Mouse (Mus musculus): ENCODE measurements around the gene Scai. TPM values are rescaled to one million over a fixed set of nuclear protein-coding genes. Genes with fewer than 3 reads are reported as not detected.

Scai gene
- polyA plus RNA-seq, 1 experiment from 2014 or later = 8.0 TPM

GRCm38 (mm10) chr2:39217150-39217549, 26.6 kb upstream of the Scai start:
- Histone ChIP-seq H3K36me3 (ENCODE audit: insufficient read depth) (no peaks in the 10 kb centered on the region), H3K4me2 (no peak overlapping the region), H3K4me3 (ENCODE audit: low read depth, low read length) (no peak overlapping the region), H3K27ac (ENCODE audit: low read depth) (no peak overlapping the region), H3K27me3 (ENCODE audit: insufficient read depth, low read length) (no peaks in the 10 kb centered on the region), H3K9me3 (ENCODE audit: low read depth, low read length) (no peaks in the 10 kb centered on the region), H3K4me1 (ENCODE audit: insufficient read depth) (no peaks in the 10 kb centered on the region), H3K9ac (no peak overlapping the region)
- 95% methylated on average over 4 of the region's 4 CpGs for WGBS
- no peak for TF ChIP-seq CTCF (IDR thresholded peaks at IDR 0.05; ENCODE audit: low read depth)
- ATAC-seq (ENCODE audit: insufficient read depth) = no peak
- DNase-seq = no peak

- DNase-seq (no peak), ATAC-seq (ENCODE audit: insufficient read depth) (no peak)
- TF ChIP-seq CTCF (IDR thresholded peaks at IDR 0.05; ENCODE audit: low read depth) = no peak
- Histone ChIP-seq H3K36me3 (ENCODE audit: insufficient read depth) (peaks cover 17% of the 10 kb centered on the region; the same call in 1 of the 2 replicates), H3K4me1 (ENCODE audit: insufficient read depth) (no peaks in the 10 kb centered on the region), H3K4me2 (no peak overlapping the region), H3K4me3 (ENCODE audit: low read depth, low read length) (no peak overlapping the region), H3K27me3 (ENCODE audit: insufficient read depth, low read length) (no peaks in the 10 kb centered on the region), H3K9ac (no peak overlapping the region), H3K27ac (ENCODE audit: low read depth) (no peak overlapping the region), H3K9me3 (ENCODE audit: low read depth, low read length) (no peaks in the 10 kb centered on the region)
- WGBS = 83% methylated on average over 4 of the region's 4 CpGs
Measured at GRCm38 (mm10) chr2:39210738-39211137, 20.2 kb upstream of the Scai start.

- ATAC-seq (ENCODE audit: insufficient read depth) = no peak
- 98% methylated on average over 2 of the region's 2 CpGs for WGBS
- H3K36me3 ChIP-seq (ENCODE audit: insufficient read depth) = peaks cover 32% of the 10 kb centered on the region; the same call in 1 of the 2 replicates
Measured at GRCm38 (mm10) chr2:39203359-39203758, 12.8 kb upstream of the Scai start.

GRCm38 (mm10) chr2:39194809-39195208, 4.3 kb upstream of the Scai start:
- H3K36me3 ChIP-seq (ENCODE audit: insufficient read depth) = peaks cover 26% of the 10 kb centered on the region; the same call in 1 of the 2 replicates
- ATAC-seq (ENCODE audit: insufficient read depth) = no peak
- no peak overlapping the region for H3K9ac ChIP-seq
- no peak for DNase-seq
- no peak overlapping the region for H3K4me3 ChIP-seq (ENCODE audit: low read depth, low read length)
- H3K27ac ChIP-seq (ENCODE audit: low read depth) = no peak overlapping the region
- 96% methylated on average over 2 of the region's 2 CpGs for WGBS
- H3K4me2 ChIP-seq = no peak overlapping the region
- no peaks in the 10 kb centered on the region for H3K4me1 ChIP-seq (ENCODE audit: insufficient read depth)
- no peaks in the 10 kb centered on the region for H3K27me3 ChIP-seq (ENCODE audit: insufficient read depth, low read length)
- H3K9me3 ChIP-seq (ENCODE audit: low read depth, low read length) = no peaks in the 10 kb centered on the region
- TF ChIP-seq CTCF (IDR thresholded peaks at IDR 0.05; ENCODE audit: low read depth) = no peak

More at GRCm38 (mm10) chr2:39203359-39203758, 12.8 kb upstream of the Scai start:
- Histone ChIP-seq H3K27ac (ENCODE audit: low read depth) (no peak overlapping the region), H3K4me1 (ENCODE audit: insufficient read depth) (no peaks in the 10 kb centered on the region), H3K4me3 (ENCODE audit: low read depth, low read length) (no peak overlapping the region), H3K4me2 (no peak overlapping the region), H3K9me3 (ENCODE audit: low read depth, low read length) (no peaks in the 10 kb centered on the region), H3K27me3 (ENCODE audit: insufficient read depth, low read length) (no peaks in the 10 kb centered on the region), H3K9ac (no peak overlapping the region)
- no peak for TF ChIP-seq CTCF (IDR thresholded peaks at IDR 0.05; ENCODE audit: low read depth)
- no peak for DNase-seq

- TF ChIP-seq CTCF (IDR thresholded peaks at IDR 0.05; ENCODE audit: low read depth) = no peak
- H3K4me2 ChIP-seq = peak overlapping the region; percentile 87
- ATAC-seq (ENCODE audit: insufficient read depth) = peak; percentile 89
- H3K36me3 ChIP-seq (ENCODE audit: insufficient read depth) = peaks cover 3% of the 10 kb centered on the region; the same call in 1 of the 2 replicates
- DNase-seq = peak; percentile 76
- no peaks in the 10 kb centered on the region for H3K9me3 ChIP-seq (ENCODE audit: low read depth, low read length)
- H3K27ac ChIP-seq (ENCODE audit: low read depth) = peak overlapping the region; percentile 96
- H3K4me3 ChIP-seq (ENCODE audit: low read depth, low read length) = peak overlapping the region; percentile 86
- peak overlapping the region; percentile 84 for H3K9ac ChIP-seq
- no peaks in the 10 kb centered on the region for H3K27me3 ChIP-seq (ENCODE audit: insufficient read depth, low read length)
- under 1% methylated on average over 39 of the region's 39 CpGs for WGBS
- peaks cover 5% of the 10 kb centered on the region; the same call in 1 of the 2 replicates for H3K4me1 ChIP-seq (ENCODE audit: insufficient read depth)
Measured at GRCm38 (mm10) chr2:39189961-39190560, 473 bp downstream of the Scai start.

- no peaks in the 10 kb centered on the region for H3K9me3 ChIP-seq (ENCODE audit: low read depth, low read length)
- TF ChIP-seq CTCF (IDR thresholded peaks at IDR 0.05; ENCODE audit: low read depth) = no peak
- no peak for ATAC-seq (ENCODE audit: insufficient read depth)
Measured at GRCm38 (mm10) chr2:39185942-39186341, 4.6 kb downstream of the Scai start.

GRCm38 (mm10) chr2:39183587-39183986, 6.9 kb downstream of the Scai start:
- Histone ChIP-seq H3K4me3 (ENCODE audit: low read depth, low read length) (no peak overlapping the region), H3K4me1 (ENCODE audit: insufficient read depth) (peaks cover under 1% of the 10 kb centered on the region; the same call in 1 of the 2 replicates), H3K4me2 (no peak overlapping the region), H3K9me3 (ENCODE audit: low read depth, low read length) (no peaks in the 10 kb centered on the region), H3K36me3 (ENCODE audit: insufficient read depth) (peaks cover 15% of the 10 kb centered on the region), H3K27me3 (ENCODE audit: insufficient read depth, low read length) (no peaks in the 10 kb centered on the region), H3K9ac (no peak overlapping the region), H3K27ac (ENCODE audit: low read depth) (no peak overlapping the region)
- TF ChIP-seq CTCF (IDR thresholded peaks at IDR 0.05; ENCODE audit: low read depth) = no peak
- no peak for DNase-seq
- ATAC-seq (ENCODE audit: insufficient read depth) = no peak
- WGBS = 89% methylated on average over 2 of the region's 2 CpGs

More at GRCm38 (mm10) chr2:39185942-39186341, 4.6 kb downstream of the Scai start:
- H3K4me1 ChIP-seq (ENCODE audit: insufficient read depth) = peaks cover 5% of the 10 kb centered on the region; the same call in 1 of the 2 replicates
- WGBS = 67% methylated on average over 3 of the region's 3 CpGs
- no peak overlapping the region for H3K4me2 ChIP-seq
- no peak overlapping the region for H3K4me3 ChIP-seq (ENCODE audit: low read depth, low read length)
- H3K27me3 ChIP-seq (ENCODE audit: insufficient read depth, low read length) = no peaks in the 10 kb centered on the region
- H3K9ac ChIP-seq = no peak overlapping the region
- peaks cover 8% of the 10 kb centered on the region; the same call in 1 of the 2 replicates for H3K36me3 ChIP-seq (ENCODE audit: insufficient read depth)
- DNase-seq = no peak
- no peak overlapping the region for H3K27ac ChIP-seq (ENCODE audit: low read depth)
